Mouse (Mus musculus) gastrocnemius, postnatal 14 days (tissue): Measurements from ENCODE around the gene Tmem135. TPM values are rescaled to one million over a fixed set of nuclear protein-coding genes. Genes with fewer than 3 reads are reported as not detected.

Experiments
- DNase-seq: peaks from one replicate; pipeline ENCODE4 v3.0.0; 2021; ENCODE audit warnings: mixed read lengths
- intact Hi-C: fragments of 180-260 bp; cut with DNase I; formaldehyde crosslinking; loops from one replicate; pipeline ENCODE4 v1.15.1; 2025; ENCODE audit warnings: low total_unique reads
- long read RNA-seq, 2 experiments: library from polyadenylated mRNA; stranded (forward); transcript quantifications; one replicate each; pipeline ENCODE4 v2.0.0; 2021
- total RNA-seq, 2 experiments: library from RNA; stranded (reverse); gene quantifications; 2 replicates each; pipeline ENCODE4 v1.2.3; 2021

Tmem135 gene
- total RNA-seq: 10 to 100 TPM; 20.0 to 21.1 TPM
- long read RNA-seq, experiment 1, transcript Tmem135-201 (15 exons, 3,700 nt): major isoform, 13 of 19 reads
- long read RNA-seq, experiment 1, partial matches to known transcripts: 0 of 19 reads
- long read RNA-seq, experiment 1, other reads (novel, unspliced or antisense): 6 of 19 reads
- long read RNA-seq, experiment 2, transcript Tmem135-201 (15 exons, 3,700 nt): major isoform, 12 of 17 reads
- long read RNA-seq, experiment 2, partial matches to known transcripts: 0 of 17 reads
- long read RNA-seq, experiment 2, other reads (novel, unspliced or antisense): 4 of 17 reads

- intact Hi-C loops: no loop called here
Observed at GRCm38 (mm10) chr7:89404081-89404733, at the start of gene Tmem135, which contains the start of gene Fzd4. Gene Tmem135 (minus strand): TSS chr7:89404222. Gene Fzd4 (plus strand): TSS chr7:89404355.

DNA sequence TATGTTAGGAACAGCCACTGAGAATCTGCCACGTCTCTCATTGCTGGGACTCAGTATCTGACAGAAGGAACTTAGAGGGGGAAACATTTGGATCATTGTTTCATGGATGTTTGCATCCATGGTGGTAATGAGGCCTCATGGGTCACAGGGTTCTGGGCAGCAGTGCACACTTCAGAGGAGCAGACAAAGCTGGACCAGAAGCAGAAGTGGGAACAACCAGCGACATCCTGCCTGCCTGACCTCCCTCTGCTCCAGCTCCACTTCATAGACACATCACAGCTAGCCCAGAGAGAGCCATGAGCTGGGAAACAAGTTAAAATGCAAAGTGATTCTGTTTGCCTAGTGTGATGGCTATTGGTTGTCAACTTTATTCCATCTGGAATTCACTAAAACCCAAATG lies 46.3 kb upstream of the Tmem135 start:
- DNase-seq: no peak
- intact Hi-C loops: no loop called here

More at GRCm38 (mm10) chr7:89404081-89404733, at the start of gene Tmem135, which contains the start of gene Fzd4:
- DNase-seq: peak; percentile 98

DNA sequence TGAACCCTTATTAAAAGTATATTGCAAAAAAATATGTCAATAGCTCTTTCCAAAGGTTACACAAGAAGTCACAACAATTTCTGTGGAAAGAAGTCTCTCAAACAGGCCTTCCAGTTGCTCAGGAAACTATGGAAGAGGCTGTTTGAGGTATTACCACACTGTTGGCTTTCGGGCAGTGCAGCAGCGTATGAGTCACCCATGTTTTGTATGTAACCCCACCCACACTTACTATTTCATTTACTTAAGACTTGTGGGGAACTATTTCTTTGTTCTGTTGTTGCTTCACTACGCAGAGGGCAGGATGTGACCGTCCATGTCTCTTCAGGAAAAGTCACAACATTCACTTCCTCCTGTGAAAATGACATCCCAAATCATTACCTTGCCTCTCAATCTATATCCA lies 41.1 kb upstream of the Tmem135 start:
- no peak for DNase-seq
- intact Hi-C loops: no loop called here

GRCm38 (mm10) chr7:89442242-89442641 lies 38.2 kb upstream of the Tmem135 start:
- no peak for DNase-seq
- intact Hi-C loops: no loop called here

DNA sequence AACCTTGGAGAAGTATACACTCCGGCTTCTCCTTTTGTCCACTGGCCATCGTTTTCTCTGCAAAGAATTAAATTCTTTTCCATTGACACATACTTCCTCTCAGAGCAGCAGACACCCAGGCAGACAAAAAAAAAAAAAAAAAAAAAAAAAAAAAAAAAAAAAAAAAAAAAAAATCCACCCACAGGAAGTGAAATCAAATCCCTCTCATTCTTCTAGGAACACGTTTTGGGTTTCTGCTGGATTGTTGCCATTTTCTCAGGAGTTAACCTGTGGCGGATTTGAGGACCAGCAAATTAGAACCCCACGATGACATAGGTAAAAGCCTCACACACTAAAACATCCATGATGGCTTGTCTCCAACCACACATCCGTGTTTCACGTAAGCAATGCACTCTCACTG lies 37.3 kb upstream of the Tmem135 start:
- intact Hi-C loops: no loop called here

DNA sequence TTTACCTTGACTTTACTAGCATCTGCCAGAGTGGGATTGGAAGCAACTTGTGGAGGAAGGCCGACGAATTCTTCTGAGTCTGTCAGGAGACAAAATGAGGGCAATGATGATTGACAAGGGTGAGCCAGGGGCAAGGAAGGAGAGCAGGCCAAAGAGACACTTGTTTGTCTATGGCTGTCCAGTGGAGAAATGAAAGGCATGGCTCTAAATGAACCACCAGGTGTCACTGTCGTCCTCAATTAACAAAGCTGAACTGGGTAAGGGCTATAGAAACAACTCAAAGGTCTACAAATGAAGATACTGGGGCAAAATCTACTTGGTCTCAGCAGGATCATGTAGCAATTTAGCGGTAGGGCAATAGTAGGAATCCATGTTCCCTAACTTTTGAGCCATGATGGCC lies 33.6 kb upstream of the Tmem135 start:
- intact Hi-C loops: no loop called here
- DNase-seq: peak; percentile 29

More for the DNA sequence above, 37.3 kb upstream of the Tmem135 start:
- DNase-seq: no peak

GRCm38 (mm10) chr7:89436404-89436803 lies 32.4 kb upstream of the Tmem135 start:
- intact Hi-C loops: no loop called here
- no peak for DNase-seq

GRCm38 (mm10) chr7:89433893-89434616 lies 30.0 kb upstream of the Tmem135 start:
- intact Hi-C loops: no loop called here
- DNase-seq: no peak

DNA sequence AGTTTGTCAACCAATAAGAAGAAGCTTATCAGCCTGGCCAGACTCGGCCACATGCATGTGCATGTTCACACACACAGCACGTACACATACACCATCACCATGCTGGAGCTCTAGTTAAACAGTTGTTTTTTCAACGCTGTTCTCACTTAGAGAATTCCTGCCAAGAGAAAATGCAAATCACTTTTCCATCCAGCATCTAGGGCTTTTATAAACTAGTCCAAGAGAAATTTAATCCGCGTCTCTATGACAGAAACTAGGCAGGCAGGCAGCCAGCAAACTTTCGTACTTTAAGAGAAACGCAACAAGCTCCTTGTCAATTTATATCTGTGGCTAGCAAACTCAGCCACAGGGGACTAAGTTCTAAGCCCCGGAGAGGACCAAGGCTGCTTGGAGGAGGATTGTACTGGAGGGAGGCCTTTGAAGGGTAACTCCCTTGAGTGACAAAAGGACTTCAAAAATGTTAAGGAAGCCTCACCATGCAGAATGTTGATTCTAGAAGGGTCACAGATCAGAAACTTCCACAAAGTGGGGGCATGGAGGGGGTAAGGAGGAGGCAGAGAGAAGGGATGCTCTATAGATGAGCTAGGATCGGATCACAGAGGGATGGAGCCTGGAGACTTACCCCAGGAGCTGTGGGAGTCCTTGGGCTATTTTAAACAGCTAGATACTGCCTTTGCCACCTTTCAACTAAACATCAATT lies 29.3 kb upstream of the Tmem135 start:
- peak; percentile 28 for DNase-seq
- intact Hi-C loops: no loop called here

DNA sequence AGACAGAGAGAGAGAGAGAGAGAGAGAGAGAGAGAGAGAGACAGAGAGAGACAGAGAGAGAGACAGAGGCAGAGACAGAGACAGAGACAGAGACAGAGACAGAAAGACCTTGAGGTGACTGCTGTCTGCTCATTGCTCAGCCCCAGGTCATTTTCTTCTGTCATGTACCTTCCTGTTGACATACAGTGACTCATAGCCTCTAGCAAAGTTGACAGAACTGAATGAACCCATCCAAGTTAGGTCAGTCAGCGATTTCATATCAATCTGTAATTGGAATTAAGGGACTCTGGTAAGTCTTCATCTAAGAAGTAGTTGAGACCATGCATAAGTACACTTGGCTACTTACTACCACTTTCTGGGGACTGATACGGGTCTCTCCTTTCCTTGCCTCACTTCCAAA lies 27.2 kb upstream of the Tmem135 start:
- intact Hi-C loops: no loop called here
- DNase-seq: no peak

DNA sequence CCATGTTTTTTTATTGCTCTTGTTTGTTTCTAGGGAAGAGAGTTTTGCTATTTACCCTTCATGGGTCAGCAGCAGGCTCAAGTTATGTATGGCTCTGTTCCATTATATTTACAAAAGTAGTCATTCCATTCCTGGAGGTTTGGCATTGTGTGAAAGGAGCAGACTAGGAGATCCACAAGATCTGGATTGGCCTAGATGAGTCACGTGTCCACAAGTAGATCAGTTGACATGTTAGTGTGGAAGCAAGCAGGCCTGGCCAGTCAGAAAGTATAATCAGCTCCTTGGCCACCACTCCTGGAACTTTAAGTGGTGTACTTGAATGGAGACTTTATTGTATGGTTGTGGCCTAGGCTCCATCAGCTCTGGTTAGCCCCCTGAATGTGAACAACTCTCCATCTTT lies 25.3 kb upstream of the Tmem135 start:
- DNase-seq: no peak
- intact Hi-C loops: loop anchor here (10.0 kb wide), 1 partner anchor 345 kb away; no protein-coding TSS in a partner anchor

DNA sequence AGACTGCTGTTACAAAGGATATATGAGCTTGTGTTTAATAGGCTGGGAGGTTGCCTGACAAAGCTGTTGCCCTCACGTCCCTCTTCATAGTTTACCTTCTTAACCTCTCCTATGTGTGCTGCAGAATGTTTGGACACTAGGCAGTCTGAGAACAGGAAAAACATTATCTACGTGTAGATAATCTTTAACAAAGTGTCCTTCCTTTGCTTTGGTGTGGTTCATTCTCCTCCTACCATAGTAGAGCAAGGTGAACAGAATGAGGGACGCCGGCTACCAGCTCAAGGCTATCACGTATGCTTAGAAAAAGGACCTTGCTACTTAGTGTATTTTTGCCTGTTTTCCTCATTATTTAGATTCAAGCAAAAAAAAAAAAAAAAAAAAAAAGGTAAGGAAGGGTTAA lies 24.8 kb upstream of the Tmem135 start:
- no peak for DNase-seq
- intact Hi-C loops: loop anchor here (10.0 kb wide), 1 partner anchor 344 kb away; no protein-coding TSS in a partner anchor

DNA sequence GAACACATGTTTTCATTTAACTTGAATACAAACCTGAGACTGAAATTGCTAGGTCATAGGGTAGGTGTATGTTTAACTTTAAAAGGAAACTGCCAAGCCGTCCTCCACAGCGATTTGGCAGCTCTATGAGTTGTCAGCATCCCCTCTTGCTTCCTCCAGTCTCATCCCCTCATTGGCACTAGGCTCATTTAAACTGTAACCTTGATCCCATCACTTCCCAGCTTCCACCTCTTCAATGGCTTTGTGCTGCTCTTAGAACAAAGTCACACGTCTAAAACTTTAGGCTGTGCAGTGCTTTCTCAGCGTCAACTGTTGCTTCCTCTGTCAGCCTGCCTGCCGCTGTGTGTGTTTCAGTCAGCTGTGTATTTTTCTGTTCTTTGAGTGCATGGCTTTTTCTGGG lies 23.1 kb upstream of the Tmem135 start:
- no peak for DNase-seq
- intact Hi-C loops: loop anchor here (10.0 kb wide), 1 partner anchor 342 kb away; no protein-coding TSS in a partner anchor

DNA sequence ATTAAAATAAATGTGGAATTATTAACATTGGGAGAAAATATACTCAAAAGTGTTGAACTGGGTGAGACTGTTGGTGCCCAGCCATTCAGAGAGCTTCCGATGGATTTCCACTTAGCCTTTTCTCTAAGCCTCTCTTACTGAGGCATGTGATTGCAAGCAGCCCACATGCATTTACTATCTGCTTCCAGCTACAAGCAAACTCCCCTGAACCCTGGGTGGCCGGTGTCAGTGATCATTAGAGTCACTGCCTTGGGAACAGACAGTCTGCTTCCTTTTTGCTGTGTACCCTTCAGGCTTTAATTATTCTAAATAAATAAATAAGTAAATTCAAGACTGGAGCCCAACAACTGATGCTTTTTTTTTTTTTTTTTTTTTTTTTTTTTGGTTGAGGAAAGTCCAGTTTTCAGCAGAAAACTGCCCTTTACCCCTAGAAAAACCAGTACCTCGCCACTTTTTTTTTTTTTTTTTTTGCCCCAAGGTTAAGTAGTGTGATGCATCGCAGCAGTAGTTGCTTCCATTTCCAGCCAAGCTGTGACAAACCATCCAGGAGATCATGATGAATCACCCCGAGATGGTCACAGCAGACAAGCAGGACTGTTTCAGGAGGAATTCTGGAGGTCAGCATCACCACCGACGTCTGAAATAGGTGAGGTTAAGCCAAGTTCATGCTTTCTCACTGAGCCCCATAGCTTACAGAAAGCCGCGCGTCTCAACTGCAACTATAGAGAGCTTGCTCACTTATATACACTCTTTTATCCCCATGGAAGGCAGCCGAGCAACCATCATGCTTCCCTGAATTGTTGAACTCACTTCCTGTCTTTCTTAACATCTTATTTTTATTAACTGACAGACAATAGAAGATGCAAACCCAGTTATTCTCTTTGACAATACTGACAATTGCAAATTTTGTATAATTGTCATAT lies 22.0 kb upstream of the Tmem135 start:
- intact Hi-C loops: loop anchor here (10.0 kb wide), 1 partner anchor 341 kb away; no protein-coding TSS in a partner anchor
- no peak for DNase-seq

GRCm38 (mm10) chr7:89424659-89425058 lies 20.6 kb upstream of the Tmem135 start:
- intact Hi-C loops: loop anchor here (10.0 kb wide), 1 partner anchor 340 kb away; no protein-coding TSS in a partner anchor
- no peak for DNase-seq

- intact Hi-C loops: loop anchor here (10.0 kb wide), 1 partner anchor 339 kb away; no protein-coding TSS in a partner anchor
- DNase-seq: no peak
Observed at GRCm38 (mm10) chr7:89423688-89424255, 19.8 kb upstream of the Tmem135 start.

GRCm38 (mm10) chr7:89423194-89423593 lies 19.2 kb upstream of the Tmem135 start:
- no peak for DNase-seq
- intact Hi-C loops: loop anchor here (10.0 kb wide), 1 partner anchor 338 kb away; no protein-coding TSS in a partner anchor

DNA sequence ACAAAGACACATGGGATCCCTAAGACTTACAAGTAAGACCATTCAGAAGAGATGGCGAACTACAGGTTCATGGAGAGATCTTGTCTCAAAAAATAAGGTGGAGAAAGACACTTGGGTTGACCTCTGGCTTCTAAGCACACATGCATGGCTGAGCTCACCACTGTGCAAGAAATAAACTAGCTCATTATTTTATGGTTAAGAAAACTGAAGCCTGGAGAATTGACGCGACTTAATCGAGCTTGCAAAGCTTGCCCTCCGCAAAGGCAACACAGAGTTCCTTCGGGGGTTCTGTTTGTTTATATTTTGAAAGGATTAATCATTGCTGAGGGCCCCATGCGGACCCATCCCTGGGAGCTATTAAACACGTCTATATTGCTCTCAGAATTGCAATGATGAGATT lies 18.6 kb upstream of the Tmem135 start:
- no peak for DNase-seq
- intact Hi-C loops: loop anchor here (10.0 kb wide), 1 partner anchor 338 kb away; no protein-coding TSS in a partner anchor
